Mouse (Mus musculus) C2C12 (cell line): Measurements from ENCODE around the gene Celf2. TPM values are rescaled to one million over a fixed set of nuclear protein-coding genes. Genes with fewer than 3 reads are reported as not detected.
A peak's percentile ranks its signal among the peaks of the same experiment; 100 is the strongest.

Source experiments
- H3K27me3 ChIP-seq: one replicate; pipeline ENCODE4 v1.6.1; 2011; ENCODE audit not compliant: control insufficient read depth, insufficient read depth, insufficient read length
- H3K36me3 ChIP-seq: one replicate; pipeline ENCODE4 v1.6.1; 2011; ENCODE audit not compliant: control insufficient read depth, insufficient read depth
- H3K4me3 ChIP-seq: one replicate; pipeline ENCODE4 v1.5.1; 2011; ENCODE audit warnings: mild to moderate bottlenecking, control low read depth; ENCODE audit not compliant: poor library complexity, insufficient read depth, severe bottlenecking
- H3K79me2 ChIP-seq: one replicate; pipeline ENCODE4 v1.6.1; 2011; ENCODE audit not compliant: control insufficient read depth, insufficient read depth
- H3K79me3 ChIP-seq: one replicate; pipeline ENCODE4 v1.6.1; 2011; ENCODE audit warnings: low read depth, control low read depth
- H3ac ChIP-seq: one replicate; pipeline ENCODE3; 2011; ENCODE audit warnings: low read depth; ENCODE audit not compliant: control insufficient read depth, insufficient read length
- CEBPB ChIP-seq: IDR thresholded peaks from one replicate; pipeline ENCODE4 v1.6.1; 2011; ENCODE audit warnings: low read depth, mild to moderate bottlenecking, control low read depth, moderate library complexity
- CTCF ChIP-seq: IDR thresholded peaks from one replicate; pipeline ENCODE4 v1.5.1; 2011; ENCODE audit not compliant: control insufficient read depth, insufficient read depth, insufficient read length
- FOSL1 ChIP-seq: IDR thresholded peaks from one replicate; pipeline ENCODE4 v1.8.0; 2011; ENCODE audit warnings: mild to moderate bottlenecking, low read length; ENCODE audit not compliant: poor library complexity, insufficient read depth, severe bottlenecking
- MAX ChIP-seq: IDR thresholded peaks from one replicate; pipeline ENCODE4 v1.6.1; 2011; ENCODE audit warnings: mild to moderate bottlenecking, control low read depth
- MYOD1 ChIP-seq: IDR thresholded peaks from one replicate; pipeline ENCODE4 v1.6.1; 2011; ENCODE audit warnings: low read depth; ENCODE audit not compliant: control insufficient read depth, insufficient read length
- MYOG ChIP-seq: IDR thresholded peaks from one replicate; pipeline ENCODE4 v1.6.1; 2011; ENCODE audit not compliant: control insufficient read depth, insufficient read length; ENCODE audit errors: extremely low read depth
- USF1 ChIP-seq: IDR thresholded peaks from one replicate; pipeline ENCODE4 v1.6.1; 2011; ENCODE audit warnings: low read depth, mild to moderate bottlenecking, control low read depth, moderate library complexity
- polyA plus RNA-seq: library from polyadenylated mRNA; unstranded; fragments of >200 nt; fragmentation: generic; extraction: Trizol; gene quantifications from one replicate; pipeline ENCODE4 v1.2.1, GENCODE M21; 2012; ENCODE audit warnings: missing spikeins

The Celf2 gene
- polyA plus RNA-seq, 1 experiment = 14.3 TPM

DNA sequence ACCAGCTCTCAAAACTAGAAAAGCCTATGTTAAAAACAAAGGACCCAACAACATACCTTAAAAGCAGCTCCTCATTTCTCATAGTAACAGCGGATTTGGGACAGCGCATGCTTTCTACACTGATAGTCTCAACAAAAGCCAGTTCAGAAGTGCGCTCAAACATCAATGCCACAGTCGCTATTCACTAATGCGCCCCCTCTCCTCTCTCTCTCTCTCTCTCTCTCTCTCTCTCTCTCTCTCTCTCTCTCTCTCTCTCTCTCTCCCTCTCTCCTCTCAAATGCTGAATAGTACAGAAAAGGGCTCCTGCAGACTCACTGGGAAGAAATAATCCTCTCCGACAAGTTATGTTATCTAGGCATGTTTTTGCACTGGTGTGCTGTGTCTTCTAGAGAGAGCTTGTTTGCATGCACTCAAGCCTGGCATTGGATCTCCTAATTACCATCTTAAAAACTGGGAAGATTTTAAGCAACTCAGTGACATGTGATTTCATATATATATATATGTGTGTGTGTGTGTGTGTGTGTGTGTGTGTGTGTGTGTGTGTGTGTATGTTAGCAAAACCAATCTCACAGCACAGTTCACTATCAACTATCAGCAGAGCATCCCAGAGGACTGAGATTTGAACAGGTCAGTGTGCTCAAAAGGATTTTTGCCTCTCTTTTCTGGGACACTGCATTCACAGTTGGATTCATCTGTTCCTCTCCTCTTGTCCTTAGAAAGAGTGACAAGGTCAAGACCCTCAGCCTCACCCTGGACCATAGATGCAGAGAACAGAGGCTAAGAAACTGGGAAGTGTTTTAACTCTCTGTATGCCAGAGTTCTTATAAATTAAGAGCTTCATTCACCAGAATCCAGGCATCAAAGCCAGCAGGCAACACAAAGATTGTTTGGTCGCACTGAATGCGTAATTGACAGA, 624.3 kb downstream of the Celf2 start:
- Histone ChIP-seq H3K27me3 (no peaks in the 10 kb centered on the region), H3K36me3 (no peaks in the 10 kb centered on the region), H3ac (no peak overlapping the region), H3K4me3 (no peak overlapping the region), H3K79me3 (no peaks in the 10 kb centered on the region), H3K79me2 (no peaks in the 10 kb centered on the region)
- TF ChIP-seq MYOD1 (no peak), MYOG (no peak), USF1 (no peak), FOSL1 (no peak), CEBPB (no peak), MAX (no peak), CTCF (no peak)

DNA sequence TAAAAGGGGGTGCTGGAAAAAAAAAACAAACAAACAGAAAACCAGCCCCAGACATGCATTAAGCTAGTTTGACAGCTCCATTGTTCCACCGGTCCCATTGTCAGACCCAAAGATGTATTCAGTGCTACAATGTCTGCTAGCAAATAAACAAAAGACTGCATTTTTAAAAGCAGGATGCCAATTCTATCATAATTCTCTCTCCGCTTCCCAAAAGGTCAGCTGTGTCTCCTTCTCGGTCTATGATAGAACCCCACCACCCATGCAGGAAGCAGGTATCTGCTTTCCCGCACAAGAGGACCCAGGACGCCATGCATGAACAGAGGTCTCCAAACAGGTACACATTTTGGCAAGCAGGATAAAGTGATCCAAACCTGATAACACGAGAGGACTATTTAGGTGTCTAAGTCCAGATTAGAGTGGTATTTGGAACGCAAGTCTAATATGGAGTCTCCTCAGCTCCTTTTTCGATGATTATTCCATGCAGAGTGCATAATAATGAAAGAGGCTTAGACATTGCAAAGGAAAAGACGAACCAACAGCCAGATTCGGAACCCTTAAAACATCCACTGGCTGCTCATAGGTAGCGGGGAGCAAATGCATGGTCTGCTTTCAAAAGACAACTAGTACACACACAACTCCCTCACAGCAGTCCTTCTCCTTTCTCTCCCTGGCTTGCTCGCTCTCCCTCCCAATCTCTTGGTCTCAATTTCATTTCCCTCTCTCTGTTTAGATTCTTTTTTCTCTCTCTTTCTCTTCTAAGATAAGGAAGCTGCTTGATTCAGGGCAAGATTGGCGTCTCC, 625.2 kb downstream of the Celf2 start:
- Histone ChIP-seq H3K79me2 (no peaks in the 10 kb centered on the region), H3K79me3 (no peaks in the 10 kb centered on the region), H3K27me3 (no peaks in the 10 kb centered on the region), H3K36me3 (no peaks in the 10 kb centered on the region), H3K4me3 (no peak overlapping the region), H3ac (no peak overlapping the region)
- TF ChIP-seq USF1 (no peak), CTCF (no peak), MYOD1 (no peak), FOSL1 (no peak), CEBPB (no peak), MYOG (no peak), MAX (no peak)

DNA sequence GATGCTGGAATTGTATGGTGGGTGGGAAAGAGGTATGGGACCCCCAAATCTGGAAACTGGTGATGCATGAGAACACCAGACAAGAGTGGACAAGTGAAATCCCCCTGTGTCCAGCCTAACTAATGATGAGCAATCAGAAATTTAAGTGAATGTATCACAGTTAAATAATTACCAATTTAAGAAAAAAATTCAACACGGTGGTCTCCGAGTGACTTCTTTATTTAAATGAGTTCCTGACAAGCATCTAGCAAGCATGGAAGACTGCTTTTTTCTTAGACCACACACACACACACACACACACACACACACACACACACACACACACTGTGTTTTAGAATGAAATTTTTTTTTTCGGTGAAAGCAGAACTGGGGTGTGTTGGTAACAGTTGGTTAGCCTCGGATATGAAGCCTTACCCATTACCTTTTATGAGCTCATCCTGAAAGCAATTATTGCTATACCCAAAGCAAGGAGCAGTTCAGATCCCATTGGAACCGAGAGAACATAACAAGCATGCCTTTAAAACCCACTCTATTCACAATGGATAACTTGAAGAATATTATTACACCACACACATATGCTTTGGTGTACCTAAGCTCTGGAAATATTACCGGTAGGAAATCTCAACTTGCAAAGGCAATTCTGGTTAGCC, 627.0 kb downstream of the Celf2 start:
- Histone ChIP-seq H3K4me3 (no peak overlapping the region), H3K27me3 (no peaks in the 10 kb centered on the region), H3K79me3 (no peaks in the 10 kb centered on the region), H3K79me2 (no peaks in the 10 kb centered on the region), H3ac (no peak overlapping the region), H3K36me3 (no peaks in the 10 kb centered on the region)
- TF ChIP-seq USF1 (no peak), MYOG (no peak), CTCF (no peak), MYOD1 (no peak), CEBPB (no peak), FOSL1 (no peak), MAX (no peak)

- no peaks in the 10 kb centered on the region for H3K79me2 ChIP-seq
- no peak overlapping the region for H3ac ChIP-seq
- H3K27me3 ChIP-seq = no peaks in the 10 kb centered on the region
- H3K36me3 ChIP-seq = no peaks in the 10 kb centered on the region
- no peak for TF ChIP-seq CTCF
- no peak for TF ChIP-seq USF1
- no peak for TF ChIP-seq FOSL1
- TF ChIP-seq MYOD1 = no peak
- H3K79me3 ChIP-seq = no peaks in the 10 kb centered on the region
- H3K4me3 ChIP-seq = no peak overlapping the region
Measured at GRCm38 (mm10) chr2:6880941-6881575, 628.3 kb downstream of the Celf2 start.

DNA sequence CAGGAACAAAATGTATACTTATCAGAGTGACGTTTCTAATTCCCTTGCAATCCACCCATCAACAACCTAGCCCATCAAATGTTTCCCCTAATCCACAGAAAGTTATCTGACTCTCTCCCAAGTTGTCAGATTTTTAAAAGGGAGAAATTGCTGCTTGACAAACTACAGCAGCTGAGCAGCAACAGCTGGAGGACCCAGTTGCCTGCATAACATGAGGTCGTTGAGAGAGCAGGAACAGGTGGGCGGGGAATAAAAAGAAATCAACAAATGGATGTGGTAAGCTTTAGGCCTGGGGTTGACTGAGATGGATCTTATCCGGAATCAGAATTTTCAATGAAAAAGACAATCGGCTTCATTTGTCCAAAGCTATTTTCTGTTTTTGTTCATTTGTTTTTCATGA, 632.3 kb downstream of the Celf2 start:
- no peak overlapping the region for H3K4me3 ChIP-seq
- no peaks in the 10 kb centered on the region for H3K79me3 ChIP-seq
- H3ac ChIP-seq = no peak overlapping the region
- no peaks in the 10 kb centered on the region for H3K27me3 ChIP-seq
- peak; percentile 96 for TF ChIP-seq MYOD1
- TF ChIP-seq FOSL1 = no peak
- no peak for TF ChIP-seq CTCF
- H3K79me2 ChIP-seq = no peaks in the 10 kb centered on the region
- no peaks in the 10 kb centered on the region for H3K36me3 ChIP-seq
